Mouse (Mus musculus) spleen, adult 10 weeks (tissue): ENCODE data around the gene Iqgap1. TPM values are rescaled to one million over a fixed set of nuclear protein-coding genes. Genes with fewer than 3 reads are reported as not detected.

Experiments
- polyA plus RNA-seq: library from polyadenylated mRNA; stranded (reverse); fragments of 350-450 nt; fragmentation: Illumina TruSeq; extraction: RNeasy Lipid Tissue Mini Kit (QIAGEN cat#74804); gene quantifications from one replicate; pipeline ENCODE4 v1.2.3, GENCODE M21; 2015; ENCODE audit warnings: low replicate concordance; ENCODE audit not compliant: insufficient read depth

Gene Iqgap1
- 195 TPM for polyA plus RNA-seq

GRCm38 (mm10) chr7:80825843-80826403, at the start of gene Iqgap1:
Iqgap1 (minus strand) TSS chr7:80825974.

GRCm38 (mm10) chr7:80860729-80861274, 35.0 kb upstream of the Iqgap1 start, which contains the start of gene Zscan2:
Zscan2 (plus strand) TSS chr7:80860920.

DNA sequence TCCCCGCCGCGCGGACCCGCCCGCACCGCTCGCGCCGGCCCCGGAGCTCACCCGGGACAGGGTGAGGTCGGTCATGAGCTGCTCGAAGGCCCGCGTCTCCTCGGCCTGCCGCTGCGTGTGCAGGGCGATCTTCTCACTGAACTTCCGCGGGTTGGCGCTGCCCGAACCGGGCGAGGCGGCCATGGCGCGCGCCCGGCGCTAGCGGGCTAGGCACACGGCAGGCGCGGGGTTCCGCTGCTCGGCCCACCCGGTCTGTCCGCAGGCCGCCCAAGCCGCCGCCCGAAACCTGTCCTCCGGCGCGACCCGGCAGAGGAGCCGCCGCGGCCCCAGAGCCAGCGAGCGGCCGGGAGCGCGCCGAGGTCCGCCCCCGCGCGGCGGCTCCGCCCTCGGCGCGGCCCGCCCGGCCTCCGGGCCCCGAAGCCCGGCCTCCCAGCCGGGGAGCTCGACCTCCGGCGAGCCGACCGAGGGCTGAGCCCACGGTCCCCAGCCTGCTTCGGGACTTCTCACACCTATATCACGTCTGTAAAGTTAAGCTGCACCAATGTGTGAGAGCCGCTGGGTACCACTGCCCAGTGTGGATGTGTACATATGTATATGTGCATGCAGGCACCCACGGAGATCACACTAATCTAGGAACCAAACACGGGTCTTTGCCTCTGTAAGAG, 137.1 kb downstream of the Iqgap1 start, which contains the start of gene Crtc3:
TSS of gene Crtc3 (minus strand) at position 322 of the 665 bp plus-strand sequence.

Other genes starting within 250 kb of the Iqgap1 start
- gene Crtc3, start 137.1 kb downstream of the Iqgap1 start, polyA plus RNA-seq = 9.9 TPM
- 4.0 TPM for gene Zscan2, start 34.9 kb upstream of the Iqgap1 start, polyA plus RNA-seq
- gene Wdr73, start 75.3 kb upstream of the Iqgap1 start, polyA plus RNA-seq = 29.1 TPM
- gene Nmb, start 79.1 kb upstream of the Iqgap1 start, polyA plus RNA-seq = 9.1 TPM
- gene Sec11a, start 121.8 kb upstream of the Iqgap1 start, polyA plus RNA-seq = 118 TPM
- 47.1 TPM for gene Zfp592, start 167.7 kb upstream of the Iqgap1 start, polyA plus RNA-seq
- 0.22 TPM for gene Alpk3, start 231.6 kb upstream of the Iqgap1 start, polyA plus RNA-seq